Mouse (Mus musculus) lung, adult 18-20 months (tissue): Measurements from ENCODE around the gene Tnfsf15.

Experiments
- DNase-seq, 2 experiments: peaks; one replicate each; pipeline ENCODE4 v3.0.0; 2022; ENCODE audit warnings: mixed read lengths in 2 of 2

Gene Tnfsf15

GRCm38 (mm10) chr4:63740761-63741160 lies 4.2 kb downstream of the Tnfsf15 start:
- no peak for DNase-seq

DNA sequence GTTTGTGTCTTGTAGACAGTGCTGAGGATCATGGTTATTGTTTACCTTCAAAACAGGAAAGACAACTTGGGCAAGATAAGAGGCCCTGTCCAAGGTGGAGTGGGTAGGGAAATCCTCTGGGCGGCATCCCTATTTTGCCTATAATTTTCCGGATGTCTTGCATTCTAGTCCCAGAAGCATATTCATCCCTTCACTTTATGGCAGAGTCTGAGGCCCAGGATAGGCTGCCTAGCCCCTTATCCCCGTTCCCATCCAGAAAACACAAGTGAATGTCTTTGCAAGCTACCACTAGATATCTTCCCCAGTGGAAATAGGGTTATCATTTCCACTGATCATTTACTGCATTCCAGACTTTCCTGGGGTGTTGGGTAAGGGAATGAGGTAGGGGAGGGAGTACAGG lies 4.9 kb downstream of the Tnfsf15 start:
- DNase-seq, result no peak

DNA sequence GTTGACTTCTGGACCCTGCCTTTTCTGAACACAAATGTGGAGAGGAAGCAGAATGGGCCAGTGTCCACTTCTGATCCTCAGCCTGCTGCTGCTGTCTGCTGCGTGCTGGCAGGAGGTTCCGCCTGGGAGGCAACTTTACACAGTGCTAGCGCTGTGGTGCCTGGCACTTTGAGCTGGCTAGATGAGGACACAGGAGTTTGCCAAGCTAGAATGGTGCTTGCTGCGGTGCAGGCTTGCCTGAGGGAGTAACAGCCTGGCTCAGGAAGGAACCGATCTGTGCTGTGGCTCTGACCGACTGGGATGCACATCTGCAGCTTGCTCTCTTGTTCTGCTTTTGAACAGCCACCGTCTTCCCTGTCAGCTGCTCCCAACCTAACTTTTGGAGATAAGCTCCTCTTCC lies 5.4 kb downstream of the Tnfsf15 start:
- DNase-seq, result peak; percentile 10 to 13

DNA sequence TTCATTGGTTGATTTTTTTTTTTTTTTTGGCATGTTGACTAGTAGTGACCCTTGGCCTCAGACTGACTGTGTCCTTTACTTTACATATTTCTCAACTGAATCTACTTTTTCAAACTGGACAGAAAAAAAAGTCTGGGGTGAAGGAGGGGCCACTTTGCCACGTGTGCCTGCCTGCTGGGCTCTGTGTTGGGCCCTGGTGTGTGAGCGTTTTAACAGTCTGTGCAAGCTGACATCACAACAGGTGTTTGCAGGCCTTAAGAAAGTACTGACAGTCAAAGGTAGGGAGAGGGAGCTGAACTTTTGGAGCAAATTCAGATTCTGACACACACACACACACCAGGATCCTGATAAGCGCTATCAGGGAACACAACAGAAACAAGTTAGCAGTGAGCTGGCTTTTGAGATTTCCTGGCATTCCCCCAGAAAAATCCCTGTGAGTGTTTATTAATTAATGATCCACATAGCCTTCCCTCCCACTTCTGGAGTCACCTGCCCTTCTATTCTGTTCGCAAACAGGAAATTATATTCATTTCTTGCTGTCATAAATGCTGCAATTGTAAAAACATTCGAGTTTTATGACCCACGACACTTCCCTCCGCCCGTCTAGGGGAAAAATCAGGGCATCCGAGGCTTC lies 6.4 kb downstream of the Tnfsf15 start:
- DNase-seq, result no peak

- DNase-seq, result no peak
Measured at GRCm38 (mm10) chr4:63731299-63731698, 13.6 kb downstream of the Tnfsf15 start.

DNA sequence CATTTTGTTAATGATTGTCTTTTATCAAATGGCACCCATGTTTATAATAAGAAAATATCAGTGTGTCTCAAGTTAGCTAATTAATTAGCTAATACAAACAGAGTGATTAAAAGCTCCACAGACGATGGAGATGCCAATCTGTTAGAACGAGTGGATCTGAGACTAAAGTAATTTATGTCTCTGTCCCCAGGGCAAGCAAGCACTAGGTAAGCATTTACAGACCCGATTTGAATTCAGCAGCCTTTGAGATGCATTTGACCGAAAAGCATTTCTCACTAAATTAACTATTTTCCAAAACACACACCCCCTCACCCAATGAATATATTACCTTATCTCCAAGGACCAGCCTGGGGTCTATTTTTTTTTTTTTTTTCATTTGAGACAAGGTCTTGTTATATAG lies 18.2 kb downstream of the Tnfsf15 start:
- no peak for DNase-seq

GRCm38 (mm10) chr4:63725981-63726380 lies 18.9 kb downstream of the Tnfsf15 start:
- peak; percentile 52 to 72 for DNase-seq

DNA sequence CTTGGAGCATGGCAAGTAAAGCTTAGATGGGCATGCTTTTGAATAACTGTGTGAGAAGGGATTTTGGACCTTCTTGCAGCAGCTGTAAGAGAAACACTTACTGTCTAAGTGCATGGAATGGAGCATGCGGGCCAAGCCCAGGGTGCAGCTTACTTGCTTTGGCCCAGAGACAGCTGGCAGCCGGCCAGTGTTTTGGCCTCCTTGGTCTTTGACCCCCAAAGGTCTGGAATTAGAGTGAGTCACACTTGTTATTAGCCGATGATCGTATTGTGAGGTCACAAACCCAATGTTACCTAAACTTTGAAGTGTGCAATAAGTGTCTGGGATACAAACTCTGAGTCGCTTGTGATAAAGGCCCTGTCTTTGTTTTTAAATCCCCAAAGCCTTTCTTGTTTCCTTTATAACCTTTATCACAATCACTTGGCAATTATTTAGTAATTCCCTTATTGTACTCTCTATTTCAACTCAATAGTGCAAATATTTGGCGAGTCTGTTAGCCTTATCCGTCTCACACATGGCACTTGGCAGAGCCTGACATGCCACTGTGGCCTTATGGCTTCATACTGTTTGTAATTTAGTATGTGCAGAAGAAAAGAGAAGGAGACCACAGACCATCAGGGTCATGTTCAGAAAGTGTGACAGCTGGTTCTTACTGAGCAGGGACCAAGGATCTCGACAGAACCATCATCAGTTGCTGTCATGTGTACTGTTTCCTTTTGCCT lies 26.8 kb downstream of the Tnfsf15 start:
- DNase-seq, result peak; percentile 88 to 93

DNA sequence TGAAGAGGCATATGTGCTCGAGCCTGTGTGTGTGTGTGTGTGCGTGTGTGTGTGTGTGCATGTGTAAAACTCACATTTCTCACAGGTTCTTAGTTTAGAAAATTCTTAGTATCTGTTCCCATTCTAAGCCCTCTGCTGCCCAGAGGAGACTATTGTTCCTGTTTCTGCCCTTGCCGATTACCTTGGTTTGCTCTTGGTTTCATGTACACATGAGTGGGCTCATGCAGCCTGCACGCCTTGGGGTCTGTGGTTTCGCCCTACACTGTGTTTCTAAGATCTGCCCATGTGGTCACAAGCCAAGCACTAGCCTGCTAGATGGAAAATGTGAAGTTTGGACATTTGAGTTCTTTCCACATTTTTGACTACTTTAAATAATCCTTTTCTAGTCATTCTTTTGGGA lies 33.0 kb downstream of the Tnfsf15 start:
- DNase-seq, result no peak

- DNase-seq, result no peak
Measured at GRCm38 (mm10) chr4:63710431-63711220, 34.3 kb downstream of the Tnfsf15 start.

DNA sequence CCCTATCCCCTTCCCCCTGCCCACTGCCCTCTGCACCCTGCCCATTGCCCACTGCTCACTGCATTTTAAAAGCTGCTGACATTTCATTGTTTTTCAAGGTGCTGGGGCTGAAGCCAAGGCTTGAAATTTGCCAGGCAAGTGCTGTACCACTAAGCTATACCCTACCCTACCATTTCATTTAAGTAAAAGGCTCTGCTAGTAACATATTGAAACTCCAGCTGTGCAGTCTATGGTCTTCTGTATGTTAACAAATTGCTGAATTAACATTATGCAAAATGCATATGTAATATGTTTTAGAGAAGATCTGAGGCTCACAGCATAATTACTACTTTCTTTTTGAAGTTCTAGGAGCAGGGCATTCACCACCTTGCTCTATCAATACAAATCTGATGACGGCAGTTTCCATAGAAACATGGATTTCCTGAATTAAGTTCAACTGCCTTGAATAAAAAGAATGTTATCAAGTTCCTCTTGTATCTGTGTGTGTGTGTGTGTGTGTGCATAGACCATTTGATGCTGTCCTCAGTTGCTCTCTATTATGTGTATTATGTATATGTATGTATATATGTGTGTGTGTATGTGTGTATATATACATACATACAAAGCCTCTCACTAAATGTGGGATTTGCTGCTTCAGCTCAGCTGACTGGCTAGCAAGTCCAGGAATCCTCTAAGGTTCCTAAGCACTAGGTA lies 38.5 kb downstream of the Tnfsf15 start:
- no peak for DNase-seq

- DNase-seq, result no peak
Measured at GRCm38 (mm10) chr4:63704232-63704631, 40.7 kb downstream of the Tnfsf15 start.

GRCm38 (mm10) chr4:63703686-63704085 lies 41.2 kb downstream of the Tnfsf15 start:
- DNase-seq, result no peak

GRCm38 (mm10) chr4:63702006-63702704 lies 42.8 kb downstream of the Tnfsf15 start:
- DNase-seq, result no peak

DNA sequence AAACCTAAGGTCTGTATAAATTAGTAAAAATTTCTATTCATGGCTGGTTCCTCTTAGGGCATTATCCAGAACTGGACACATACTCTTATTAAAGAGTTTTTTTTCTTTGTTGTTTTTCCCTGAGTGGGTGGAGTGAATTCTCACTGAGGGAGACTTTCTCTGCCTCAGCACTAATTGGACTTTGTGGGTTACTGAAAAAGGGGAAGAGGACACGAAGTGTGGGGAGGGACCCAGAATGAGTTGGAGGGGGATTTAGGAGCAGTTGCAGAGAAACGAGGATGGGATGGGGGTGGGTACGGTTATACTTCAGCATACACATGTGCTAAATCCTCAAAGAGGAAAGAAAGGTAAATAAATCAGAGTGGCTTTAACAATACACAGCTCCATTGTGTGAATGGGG lies 45.2 kb downstream of the Tnfsf15 start:
- no peak for DNase-seq

DNA sequence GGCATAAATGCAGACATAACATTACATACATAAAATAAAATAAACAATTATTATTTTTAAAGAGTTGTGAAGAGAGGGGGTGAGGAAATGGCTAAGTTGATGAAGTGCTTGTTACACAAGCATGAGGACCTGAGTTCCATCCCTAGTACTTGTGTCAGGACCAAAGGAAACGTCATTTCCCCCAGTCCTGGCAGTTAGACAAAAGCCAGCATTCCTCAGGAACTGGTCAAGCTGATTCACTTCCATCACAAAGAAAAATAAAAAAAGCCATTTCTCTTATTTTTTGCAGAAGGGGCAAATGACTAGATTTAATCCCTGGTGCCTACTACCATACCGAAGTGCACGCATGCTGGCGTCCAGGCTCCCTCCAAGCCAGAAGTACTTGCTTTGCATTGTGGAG lies 48.0 kb downstream of the Tnfsf15 start:
- no peak for DNase-seq

DNA sequence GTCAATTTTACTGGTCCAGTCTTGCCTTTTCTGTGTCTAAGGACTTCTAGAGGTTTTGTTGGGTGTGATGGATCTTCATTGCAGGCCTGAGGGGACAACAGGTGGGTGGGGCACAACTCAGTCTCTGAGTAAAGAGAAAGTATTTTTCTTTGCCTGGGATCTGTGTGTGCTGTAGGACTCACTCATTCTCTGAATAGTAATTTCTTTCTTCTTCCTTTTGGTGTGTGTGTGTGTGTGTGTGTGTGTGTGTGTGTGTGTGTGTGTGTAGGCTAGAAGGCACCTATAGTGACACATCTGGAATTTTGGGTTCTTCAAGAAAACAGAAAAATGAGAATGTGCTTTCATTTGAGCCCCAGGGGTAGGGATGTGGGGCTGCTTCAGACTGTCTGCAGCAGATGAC lies 52.6 kb downstream of the Tnfsf15 start:
- no peak for DNase-seq

DNA sequence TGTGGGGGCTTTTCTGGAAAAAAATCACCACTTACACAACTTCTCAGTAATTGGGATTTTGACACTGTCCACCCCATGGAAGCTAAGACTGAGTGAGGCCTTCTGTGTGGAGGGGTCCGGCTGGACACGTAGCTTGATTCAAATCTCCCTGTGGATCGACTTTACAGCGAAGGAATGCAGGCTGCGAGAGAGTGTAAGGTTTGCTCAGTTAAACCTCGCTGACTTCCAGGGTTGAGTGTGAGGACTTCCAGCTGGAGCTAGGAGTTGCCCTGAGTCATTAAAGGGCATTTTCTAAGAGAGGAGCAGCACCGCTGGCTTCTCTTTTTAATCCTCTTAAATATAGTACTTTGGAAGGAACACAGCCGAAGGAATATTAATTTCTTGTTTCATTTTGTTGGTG lies 57.5 kb downstream of the Tnfsf15 start:
- no peak for DNase-seq

DNA sequence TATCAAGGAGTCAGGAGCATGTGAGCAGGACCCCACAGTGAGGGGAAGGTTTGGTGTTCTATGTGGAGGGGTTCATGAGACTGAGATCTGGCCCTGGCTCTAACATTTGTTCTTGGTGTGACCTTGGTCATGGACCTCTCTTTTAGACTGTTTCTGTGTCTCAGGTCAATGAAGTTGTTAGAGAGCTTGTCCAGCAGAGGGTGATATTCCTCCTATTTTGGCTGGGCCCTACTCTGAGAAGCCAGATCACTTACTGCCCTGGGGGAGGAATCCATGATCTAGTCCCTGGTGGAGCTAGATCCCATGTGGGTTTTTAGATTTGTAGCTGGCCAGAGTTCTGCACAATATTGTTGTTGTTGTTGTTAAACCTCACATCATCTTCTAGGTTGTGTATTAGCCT lies 58.8 kb downstream of the Tnfsf15 start:
- peak; percentile 15 to 59 for DNase-seq

- DNase-seq, result no peak
Measured at GRCm38 (mm10) chr4:63685253-63685525, 59.7 kb downstream of the Tnfsf15 start.

GRCm38 (mm10) chr4:63684412-63685252 lies 60.3 kb downstream of the Tnfsf15 start:
- no peak for DNase-seq

DNA sequence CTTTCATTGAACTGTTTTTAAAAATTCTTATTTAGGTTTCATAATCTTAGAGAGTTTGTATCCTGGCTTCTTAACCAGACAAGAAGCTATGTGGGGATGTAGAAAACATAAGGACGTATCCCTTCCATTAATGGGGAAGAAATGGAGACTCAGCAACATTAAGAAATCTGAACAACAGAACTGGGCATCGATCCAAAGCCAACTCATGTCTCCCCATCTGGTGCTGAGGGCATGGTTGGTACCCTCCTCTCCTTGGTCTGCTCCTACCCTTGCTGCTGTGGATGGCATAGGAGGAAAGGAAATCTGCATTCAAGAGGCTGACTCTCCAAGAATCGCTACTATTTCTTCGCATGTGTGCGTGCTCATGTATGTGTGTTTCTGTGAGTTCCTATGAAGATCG lies 61.2 kb downstream of the Tnfsf15 start:
- DNase-seq, result no peak
